Mouse (Mus musculus) adrenal gland, adult (tissue): ENCODE results near the gene Ddit4l.
A peak's percentile ranks its signal among the peaks of the same experiment; 100 is the strongest.
"Not testable (repeated sequence)": the region's sequence is repeated elsewhere in the genome, so short reads cannot be mapped to it uniquely, and the experiment has no call there.

ENCODE experiments used
- DNase-seq, 2 experiments: peaks; one replicate each; pipeline ENCODE4 v3.0.0; 2022 to 2023; ENCODE audit warnings: low spot score in 1 of 2; ENCODE audit not compliant: inconsistent age in 2 of 2

The Ddit4l gene

GRCm38 (mm10) chr3:137621312-137621711 is at the start of gene Ddit4l:
Ddit4l (plus strand) TSS chr3:137621612.
- DNase-seq: not testable (repeated sequence)

- no peak for DNase-seq
Observed at GRCm38 (mm10) chr3:137576146-137576545, 45.3 kb upstream of the Ddit4l start.

GRCm38 (mm10) chr3:137586376-137586969 is 34.9 kb upstream of the Ddit4l start:
- DNase-seq: peak; percentile 12 to 32

GRCm38 (mm10) chr3:137589811-137590210 is 31.6 kb upstream of the Ddit4l start:
- DNase-seq: no peak

- DNase-seq: no peak
Observed at GRCm38 (mm10) chr3:137594332-137594905, 27.0 kb upstream of the Ddit4l start.

- no peak for DNase-seq
Observed at GRCm38 (mm10) chr3:137608918-137609435, 12.4 kb upstream of the Ddit4l start.

GRCm38 (mm10) chr3:137610457-137611109 is 10.8 kb upstream of the Ddit4l start:
- DNase-seq: no peak

GRCm38 (mm10) chr3:137611110-137611857 is 10.1 kb upstream of the Ddit4l start:
- DNase-seq: no peak

- DNase-seq: no peak
Observed at GRCm38 (mm10) chr3:137611981-137612380, 9.4 kb upstream of the Ddit4l start.

- no peak for DNase-seq
Observed at GRCm38 (mm10) chr3:137620540-137620939, 872 bp upstream of the Ddit4l start.

- DNase-seq: peak; percentile 6 to 47
Observed at GRCm38 (mm10) chr3:137622091-137622490, 679 bp downstream of the Ddit4l start.

- no peak for DNase-seq
Observed at GRCm38 (mm10) chr3:137622895-137623580, 1.6 kb downstream of the Ddit4l start.

GRCm38 (mm10) chr3:137623581-137624362 is 2.4 kb downstream of the Ddit4l start:
- peak; percentile 62 to 84 for DNase-seq

GRCm38 (mm10) chr3:137625054-137625453 is 3.6 kb downstream of the Ddit4l start:
- no peak for DNase-seq

- peak in 1 of 2 experiments; percentile 20 for DNase-seq
Observed at GRCm38 (mm10) chr3:137633726-137634125, 12.3 kb downstream of the Ddit4l start.

- no peak for DNase-seq
Observed at GRCm38 (mm10) chr3:137636571-137636970, 15.2 kb downstream of the Ddit4l start.

- no peak for DNase-seq
Observed at GRCm38 (mm10) chr3:137641238-137641637, 19.8 kb downstream of the Ddit4l start.

- no peak for DNase-seq
Observed at GRCm38 (mm10) chr3:137642137-137642536, 20.7 kb downstream of the Ddit4l start.

GRCm38 (mm10) chr3:137642568-137642967 is 21.2 kb downstream of the Ddit4l start:
- DNase-seq: no peak

GRCm38 (mm10) chr3:137644081-137644480 is 22.7 kb downstream of the Ddit4l start:
- DNase-seq: no peak
